Mouse (Mus musculus) adrenal gland, postnatal 4 days (tissue): ENCODE results near the gene Etfa. TPM values are rescaled to one million over a fixed set of nuclear protein-coding genes. Genes with fewer than 3 reads are reported as not detected.
A peak's percentile ranks its signal among the peaks of the same experiment; 100 is the strongest.

Experiments
- DNase-seq, 2 experiments: peaks; one replicate each; pipeline ENCODE4 v3.0.0; 2021 to 2022; ENCODE audit warnings: low spot score in 2 of 2, mixed read lengths in 2 of 2
- total RNA-seq, 2 experiments: library from RNA; stranded (reverse); gene quantifications; 2 replicates each; pipeline ENCODE4 v1.2.3; 2021

Etfa gene
- total RNA-seq, 2 experiments from 2014 or later, result 408 to 465 TPM

GRCm38 (mm10) chr9:55525716-55526115 is 13.7 kb upstream of the Etfa start:
- DNase-seq, result no peak

DNA sequence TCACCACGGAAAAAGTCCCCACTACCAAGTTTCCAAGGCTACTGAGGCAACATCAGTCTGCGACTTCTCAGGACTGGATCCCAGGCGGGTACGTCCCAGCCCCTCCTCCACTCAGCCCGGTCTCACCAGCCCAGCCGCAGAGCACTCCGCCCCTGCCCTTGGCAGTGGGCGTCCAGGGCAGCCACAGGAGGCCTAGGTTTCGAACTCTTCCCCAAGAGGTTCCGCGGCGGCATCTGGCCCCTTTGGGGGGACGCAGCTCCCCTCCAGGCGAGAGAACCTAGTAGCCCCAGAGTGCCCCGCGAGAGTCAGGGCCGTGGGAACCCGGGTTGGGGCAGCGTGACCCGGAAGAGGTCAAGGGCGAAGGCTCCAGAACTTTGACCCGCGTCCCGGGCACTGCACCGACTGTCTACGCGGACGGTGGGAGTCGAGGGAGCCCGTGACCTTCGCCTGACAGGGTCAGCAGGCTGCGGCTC is 486 bp downstream of the Etfa start:
- peak; percentile 18 to 38 for DNase-seq

- no peak for DNase-seq
Observed at GRCm38 (mm10) chr9:55510651-55511235, 1.3 kb downstream of the Etfa start.

GRCm38 (mm10) chr9:55509731-55510130 is 2.3 kb downstream of the Etfa start:
- no peak for DNase-seq

- DNase-seq, result no peak
Observed at GRCm38 (mm10) chr9:55508701-55509100, 3.3 kb downstream of the Etfa start.

GRCm38 (mm10) chr9:55507922-55508321 is 4.1 kb downstream of the Etfa start:
- DNase-seq, result no peak

DNA sequence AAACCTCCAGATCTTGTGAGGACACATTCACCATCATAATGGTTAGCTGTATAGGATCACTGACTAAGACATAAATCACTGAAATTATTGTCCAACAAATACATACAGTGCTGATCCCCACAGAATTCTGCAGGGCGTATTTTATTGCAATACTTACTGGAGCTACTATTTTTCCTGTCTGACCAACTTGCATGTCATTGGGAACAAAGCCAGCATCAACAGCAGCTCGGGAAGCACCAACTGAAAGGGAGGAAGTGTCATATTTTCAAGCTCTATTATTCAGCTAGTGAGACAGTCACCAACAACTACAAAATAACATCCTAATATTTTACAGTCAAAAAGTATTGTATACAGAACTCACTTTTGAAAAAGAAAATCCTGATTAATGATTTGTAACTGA is 29.9 kb downstream of the Etfa start:
- no peak for DNase-seq

- no peak for DNase-seq
Observed at GRCm38 (mm10) chr9:55478699-55479098, 33.3 kb downstream of the Etfa start.

DNA sequence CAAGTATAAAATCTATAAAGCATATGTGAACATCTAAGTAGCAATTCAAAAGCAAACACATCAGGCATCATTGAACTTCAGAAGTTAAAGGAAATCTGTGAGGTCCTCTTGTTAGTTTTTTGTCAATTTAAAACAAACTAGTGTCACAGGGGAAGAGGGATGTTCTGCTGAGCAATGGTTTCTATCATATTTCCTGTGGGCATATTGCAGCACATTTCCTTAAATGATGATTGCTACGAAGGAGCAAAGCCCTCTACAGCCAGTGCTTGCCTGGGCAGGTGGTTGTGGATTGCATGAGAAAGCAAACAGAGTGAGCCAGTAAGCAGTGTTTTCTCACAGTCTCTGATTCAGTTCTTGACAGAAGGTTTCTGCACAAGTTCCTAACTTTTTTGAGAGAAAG is 36.0 kb downstream of the Etfa start:
- no peak for DNase-seq

- DNase-seq, result no peak
Observed at GRCm38 (mm10) chr9:55468397-55468796, 43.6 kb downstream of the Etfa start.

DNA sequence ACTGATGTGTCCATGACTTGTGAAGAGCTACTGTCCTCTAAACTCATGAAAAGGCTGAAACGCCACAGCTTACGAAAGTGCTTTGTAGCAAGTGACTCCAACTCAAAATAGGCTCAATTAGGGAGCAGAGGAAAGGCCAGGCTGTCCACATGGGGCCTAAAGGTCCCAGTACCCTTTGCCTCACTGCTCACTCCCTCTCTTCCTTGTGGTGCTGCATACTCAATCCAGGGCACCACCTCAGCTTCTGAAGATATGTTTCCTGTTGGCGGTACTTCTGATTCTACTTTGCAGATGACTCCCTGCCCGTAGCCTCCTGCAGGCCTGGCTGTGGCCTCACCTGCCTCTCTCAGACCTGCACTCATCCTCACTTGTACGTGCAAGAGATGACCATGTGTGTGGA is 58.7 kb downstream of the Etfa start:
- no peak for DNase-seq

GRCm38 (mm10) chr9:55452906-55453305 is 59.1 kb downstream of the Etfa start:
- no peak for DNase-seq

GRCm38 (mm10) chr9:55451426-55451825 is 60.6 kb downstream of the Etfa start:
- no peak for DNase-seq

DNA sequence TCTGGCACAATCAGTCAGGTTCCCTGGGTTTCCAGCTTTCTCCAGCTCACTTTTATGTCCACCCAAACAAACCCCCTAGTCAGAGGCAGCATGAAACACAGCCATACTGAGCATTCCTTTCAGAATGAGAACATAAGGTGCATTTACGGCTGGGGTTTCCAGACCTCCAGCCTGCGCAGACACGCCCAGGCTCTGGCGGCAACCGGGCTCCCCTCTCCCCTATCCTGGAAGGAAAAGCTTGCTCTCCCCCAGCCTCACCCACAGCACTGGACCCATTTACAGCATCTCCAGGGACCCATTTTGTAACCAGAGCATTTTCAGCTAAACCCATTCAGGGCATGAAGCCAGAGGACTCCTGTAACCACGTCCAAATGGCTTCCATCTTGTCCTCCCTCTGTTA is 62.0 kb downstream of the Etfa start:
- no peak for DNase-seq

DNA sequence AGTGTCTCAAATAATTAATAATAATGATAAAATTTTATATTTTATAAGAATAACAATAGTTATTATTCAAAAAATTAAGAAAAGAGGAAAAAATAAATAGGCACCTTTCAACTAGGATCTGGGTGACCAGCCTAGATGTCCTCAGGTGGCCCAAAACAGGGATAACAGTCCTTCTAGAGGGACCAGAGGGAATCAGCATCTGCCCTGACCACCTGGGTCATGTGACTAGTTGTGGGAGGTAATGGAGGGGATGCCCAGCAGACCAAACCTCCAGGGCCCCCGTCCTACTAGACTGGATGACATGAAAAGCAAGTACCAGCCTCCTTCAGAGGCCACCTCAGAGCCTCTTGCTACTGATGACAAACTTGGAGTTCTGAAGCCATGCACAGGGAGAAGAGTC is 62.9 kb downstream of the Etfa start:
- no peak for DNase-seq

GRCm38 (mm10) chr9:55447509-55447908 is 64.5 kb downstream of the Etfa start:
- DNase-seq, result no peak

DNA sequence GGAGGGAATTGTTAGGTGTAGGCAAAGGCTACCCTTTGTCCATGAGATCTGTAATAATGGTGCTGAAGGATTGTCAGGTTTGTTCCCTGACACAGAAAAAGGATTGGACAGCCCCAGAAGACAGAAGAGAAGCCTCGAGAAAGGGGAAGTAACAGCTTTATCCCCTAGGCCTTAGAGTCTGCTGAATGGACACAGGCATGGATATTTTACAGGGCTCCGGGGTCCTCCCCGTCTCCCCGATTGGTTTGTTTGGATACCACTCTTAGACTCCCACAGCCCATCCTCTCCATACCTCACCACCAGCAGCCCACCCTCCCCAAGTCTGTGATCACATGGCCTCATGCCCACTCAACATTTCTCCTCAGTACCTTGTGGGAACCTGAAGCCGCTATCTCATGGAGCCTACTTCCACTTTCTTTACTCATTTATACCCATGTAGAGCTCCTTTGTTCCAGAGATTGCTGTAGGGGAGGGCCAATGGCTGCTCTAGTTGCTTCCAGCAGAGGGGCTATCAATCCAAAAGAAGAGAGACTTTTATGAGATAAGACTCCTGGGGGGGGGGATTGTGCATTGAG is 72.8 kb downstream of the Etfa start:
- no peak for DNase-seq

DNA sequence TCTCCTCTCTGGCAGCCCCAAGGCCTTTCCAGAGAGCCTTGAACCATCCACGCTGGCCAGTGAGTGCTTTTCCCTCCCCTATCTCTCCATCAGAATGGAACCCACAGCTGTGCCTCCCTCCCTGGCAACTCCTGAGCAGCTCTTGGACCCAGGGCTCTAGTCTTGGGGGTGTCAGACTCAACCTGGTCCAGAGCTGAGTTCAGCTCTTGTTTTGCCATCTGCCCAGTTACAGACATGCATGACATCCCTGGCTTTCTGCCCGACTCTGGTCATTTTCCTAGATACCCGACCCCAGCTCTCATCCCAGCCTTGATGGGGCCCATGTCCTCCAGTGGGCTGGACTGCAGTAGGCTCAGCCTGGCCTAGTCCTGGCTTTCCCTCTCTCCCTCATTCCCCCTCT is 73.6 kb downstream of the Etfa start:
- no peak for DNase-seq

GRCm38 (mm10) chr9:55433875-55434274 is 78.2 kb downstream of the Etfa start:
- DNase-seq, result no peak

DNA sequence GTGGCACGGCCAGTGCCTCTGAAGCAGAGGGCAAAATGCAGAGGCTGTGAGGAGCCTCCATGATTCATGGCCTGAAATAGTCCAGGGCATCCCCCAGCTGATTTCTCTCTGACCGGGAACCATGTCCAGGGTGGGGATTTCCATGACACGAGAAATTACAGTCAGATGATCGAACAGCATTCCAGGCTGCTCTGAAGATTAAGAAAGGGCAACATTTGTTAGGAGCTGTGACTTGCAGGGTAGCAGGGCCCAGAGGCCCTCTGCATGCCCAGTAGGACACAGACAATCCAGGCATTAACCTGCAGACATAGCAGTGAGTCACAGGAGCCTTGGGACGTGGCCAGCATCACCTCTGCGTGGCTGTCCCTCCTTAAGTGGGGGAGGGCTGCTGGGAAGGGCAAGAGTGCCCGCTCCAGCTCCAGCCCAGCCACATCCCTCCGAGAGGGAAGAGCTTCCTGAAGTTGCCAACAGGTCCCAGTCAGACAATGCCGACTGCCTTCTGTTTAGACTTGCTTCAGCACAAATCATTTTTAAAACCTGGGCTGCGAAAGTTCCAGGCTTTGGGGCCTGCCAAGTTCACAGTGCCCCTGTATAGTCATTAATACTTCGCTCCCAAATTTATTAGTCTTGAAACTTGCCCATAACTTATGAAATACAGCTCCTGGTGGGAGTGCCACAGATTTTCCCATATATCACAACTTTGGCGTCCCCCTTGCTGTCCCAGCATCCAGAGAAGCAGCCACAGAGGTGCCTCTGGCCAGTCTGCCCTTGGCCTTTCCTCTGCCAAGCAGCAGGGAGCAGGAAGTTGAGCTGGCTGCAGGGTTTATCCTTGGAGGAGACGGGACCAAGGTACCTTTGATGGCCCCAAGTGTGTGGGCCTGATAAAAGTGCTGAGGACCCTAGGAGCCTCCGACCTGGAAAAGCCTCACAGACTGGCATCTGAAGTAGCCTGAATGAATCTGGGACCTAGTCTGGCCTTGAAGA is 79.4 kb downstream of the Etfa start:
- no peak for DNase-seq

DNA sequence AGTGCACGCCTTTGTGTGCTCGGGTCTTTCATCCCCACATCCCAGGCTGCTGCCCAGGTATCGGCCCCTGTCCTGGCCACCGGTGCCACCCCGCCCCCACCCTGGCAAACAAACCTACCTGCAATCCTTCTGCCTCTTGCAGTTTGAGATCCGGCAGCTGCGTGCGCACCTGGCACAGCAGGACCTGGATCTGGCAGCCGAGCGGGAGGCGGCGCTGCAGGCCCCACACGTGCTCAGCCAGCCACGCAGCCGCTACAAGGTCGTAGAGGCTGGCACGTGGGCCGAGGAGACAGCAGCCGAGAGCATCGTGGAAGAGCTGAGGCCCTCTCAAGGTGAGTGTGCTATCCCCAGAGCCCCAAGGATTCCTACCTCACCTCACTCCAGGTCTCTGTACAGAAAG is 81.9 kb downstream of the Etfa start:
- no peak for DNase-seq
